Mouse (Mus musculus): ENCODE results near the gene Rgp1.

Gene Rgp1

GRCm38 (mm10) chr4:43598650-43599380 lies 20.3 kb downstream of the Rgp1 start:
- no peak for DNase-seq

GRCm38 (mm10) chr4:43600195-43600934 lies 21.9 kb downstream of the Rgp1 start:
- no peak for DNase-seq

- no peak for DNase-seq
These were observed 25.6 kb downstream of the Rgp1 start for GRCm38 (mm10) chr4:43604099-43604498.

GRCm38 (mm10) chr4:43604751-43605685 lies 26.5 kb downstream of the Rgp1 start:
- no peak for DNase-seq

GRCm38 (mm10) chr4:43612534-43612933 lies 34.0 kb downstream of the Rgp1 start:
- DNase-seq: no peak

GRCm38 (mm10) chr4:43613060-43613730 lies 34.7 kb downstream of the Rgp1 start:
- DNase-seq: peak; percentile 12

- no peak for DNase-seq
These were observed 41.7 kb downstream of the Rgp1 start for GRCm38 (mm10) chr4:43620146-43620778.

GRCm38 (mm10) chr4:43629106-43629817 lies 50.7 kb downstream of the Rgp1 start:
- no peak for DNase-seq

- DNase-seq: peak; percentile 71
These were observed 51.6 kb downstream of the Rgp1 start for GRCm38 (mm10) chr4:43630030-43630581.

- no peak for DNase-seq
These were observed 52.1 kb downstream of the Rgp1 start for GRCm38 (mm10) chr4:43630671-43631045.

- DNase-seq: peak; percentile 10
These were observed 52.8 kb downstream of the Rgp1 start, which contains the start of gene Npr2 for GRCm38 (mm10) chr4:43631046-43631955. Gene Npr2 (plus strand): TSS chr4:43631935.

- no peak for DNase-seq
These were observed 53.7 kb downstream of the Rgp1 start for GRCm38 (mm10) chr4:43631956-43632920.

- no peak for DNase-seq
These were observed 54.8 kb downstream of the Rgp1 start for GRCm38 (mm10) chr4:43633296-43633695.

- DNase-seq: no peak
These were observed 55.2 kb downstream of the Rgp1 start for GRCm38 (mm10) chr4:43633736-43634135.

- no peak for DNase-seq
These were observed 56.3 kb downstream of the Rgp1 start for GRCm38 (mm10) chr4:43634621-43635374.

GRCm38 (mm10) chr4:43636751-43637150 lies 58.2 kb downstream of the Rgp1 start:
- no peak for DNase-seq
